Mouse (Mus musculus): ENCODE results near the gene Arid5b. TPM values are rescaled to one million over a fixed set of nuclear protein-coding genes. Genes with fewer than 3 reads are reported as not detected.

The Arid5b gene
- polyA plus RNA-seq, 1 experiment from 2014 or later = 44.2 TPM

- Histone ChIP-seq H3K4me1 (peaks cover 7% of the 10 kb centered on the region), H3K27ac (no peak overlapping the region), H3K9me3 (no peaks in the 10 kb centered on the region), H3K36me3 (peaks cover 38% of the 10 kb centered on the region), H3K9ac (no peak overlapping the region), H3K4me2 (replicated peaks) (no peak overlapping the region), H3K4me3 (no peak overlapping the region), H3K27me3 (no peaks in the 10 kb centered on the region)
- WGBS = 76% methylated on average over 11 of the region's 11 CpGs
- no peak for ATAC-seq (ENCODE audit: low FRiP score, low read depth)
These were observed 75.2 kb downstream of the Arid5b start for GRCm38 (mm10) chr10:68203322-68203721.

- 86% methylated on average over 5 of the region's 5 CpGs for WGBS
- H3K4me1 ChIP-seq = no peaks in the 10 kb centered on the region
- H3K27ac ChIP-seq = no peak overlapping the region
- H3K27me3 ChIP-seq = no peaks in the 10 kb centered on the region
- H3K9ac ChIP-seq = no peak overlapping the region
- H3K9me3 ChIP-seq = no peaks in the 10 kb centered on the region
- H3K4me2 ChIP-seq (replicated peaks) = no peak overlapping the region
- ATAC-seq (ENCODE audit: low FRiP score, low read depth) = no peak
- no peak overlapping the region for H3K4me3 ChIP-seq
- H3K36me3 ChIP-seq = peaks cover 41% of the 10 kb centered on the region
These were observed 79.1 kb downstream of the Arid5b start for GRCm38 (mm10) chr10:68199440-68199839.

- Histone ChIP-seq H3K4me3 (no peak overlapping the region), H3K27ac (no peak overlapping the region), H3K36me3 (peaks cover 20% of the 10 kb centered on the region), H3K4me1 (peaks cover 28% of the 10 kb centered on the region), H3K9ac (no peak overlapping the region), H3K9me3 (no peaks in the 10 kb centered on the region), H3K27me3 (no peaks in the 10 kb centered on the region), H3K4me2 (replicated peaks) (no peak overlapping the region)
- 82% methylated on average over 9 of the region's 9 CpGs for WGBS
- no peak for ATAC-seq (ENCODE audit: low FRiP score, low read depth)
These were observed 82.2 kb downstream of the Arid5b start for GRCm38 (mm10) chr10:68196324-68196723.

- ATAC-seq (ENCODE audit: low FRiP score, low read depth) = no peak
- 34% methylated on average over 3 of the region's 3 CpGs for WGBS
- H3K4me2 ChIP-seq (replicated peaks) = no peak overlapping the region
- H3K9me3 ChIP-seq = no peaks in the 10 kb centered on the region
- peak overlapping the region; percentile 63; the same call in 1 of the 2 replicates for H3K27ac ChIP-seq
- no peak overlapping the region for H3K4me3 ChIP-seq
- H3K27me3 ChIP-seq = no peaks in the 10 kb centered on the region
- H3K36me3 ChIP-seq = peaks cover 8% of the 10 kb centered on the region
- H3K4me1 ChIP-seq = peaks cover 41% of the 10 kb centered on the region
- H3K9ac ChIP-seq = no peak overlapping the region
These were observed 85.0 kb downstream of the Arid5b start for GRCm38 (mm10) chr10:68193561-68193960.

- no peaks in the 10 kb centered on the region for H3K9me3 ChIP-seq
- no peak overlapping the region for H3K9ac ChIP-seq
- H3K4me2 ChIP-seq (replicated peaks) = peak overlapping the region; percentile 12
- no peaks in the 10 kb centered on the region for H3K27me3 ChIP-seq
- ATAC-seq (ENCODE audit: low FRiP score, low read depth) = peak; percentile 81
- H3K4me1 ChIP-seq = peaks cover 41% of the 10 kb centered on the region
- H3K27ac ChIP-seq = peak overlapping the region; percentile 44
- 14% methylated on average over 3 of the region's 3 CpGs for WGBS
- H3K36me3 ChIP-seq = peaks cover 4% of the 10 kb centered on the region; the same call in 1 of the 2 replicates
- H3K4me3 ChIP-seq = no peak overlapping the region
These were observed 85.7 kb downstream of the Arid5b start for GRCm38 (mm10) chr10:68192824-68193255.

- H3K9ac ChIP-seq = no peak overlapping the region
- no peaks in the 10 kb centered on the region for H3K27me3 ChIP-seq
- ATAC-seq (ENCODE audit: low FRiP score, low read depth) = no peak
- H3K4me2 ChIP-seq (replicated peaks) = peak overlapping the region; percentile 42
- 0 out of 2 replicates have a peak overlapping the region, but pooled peaks have one; percentile 1 for H3K4me3 ChIP-seq
- peaks cover 41% of the 10 kb centered on the region for H3K4me1 ChIP-seq
- no peaks in the 10 kb centered on the region for H3K9me3 ChIP-seq
- peaks cover 13% of the 10 kb centered on the region for H3K36me3 ChIP-seq
- H3K27ac ChIP-seq = peak overlapping the region; percentile 16; the same call in 1 of the 2 replicates
- 14% methylated on average over 13 of the region's 13 CpGs for WGBS
These were observed 86.7 kb downstream of the Arid5b start for GRCm38 (mm10) chr10:68191691-68192380.

GRCm38 (mm10) chr10:68191146-68191545, 87.4 kb downstream of the Arid5b start:
- Histone ChIP-seq H3K27me3 (no peaks in the 10 kb centered on the region), H3K4me3 (no peak overlapping the region), H3K27ac (no peak overlapping the region; the same call in 1 of the 2 replicates), H3K9me3 (no peaks in the 10 kb centered on the region), H3K4me1 (peaks cover 41% of the 10 kb centered on the region), H3K9ac (no peak overlapping the region), H3K4me2 (replicated peaks) (peak overlapping the region; percentile 42), H3K36me3 (peaks cover 18% of the 10 kb centered on the region)
- no peak; the same call in 1 of the 2 replicates for ATAC-seq (ENCODE audit: low FRiP score, low read depth)
- WGBS = 42% methylated on average over 4 of the region's 8 CpGs

- H3K9ac ChIP-seq = no peak overlapping the region
- no peak overlapping the region for H3K4me3 ChIP-seq
- H3K4me1 ChIP-seq = peaks cover 41% of the 10 kb centered on the region
- no peaks in the 10 kb centered on the region for H3K9me3 ChIP-seq
- WGBS = 52% methylated on average over 3 of the region's 3 CpGs
- peaks cover 27% of the 10 kb centered on the region for H3K36me3 ChIP-seq
- no peak for ATAC-seq (ENCODE audit: low FRiP score, low read depth)
- H3K4me2 ChIP-seq (replicated peaks) = peak overlapping the region; percentile 5
- no peaks in the 10 kb centered on the region for H3K27me3 ChIP-seq
- no peak overlapping the region for H3K27ac ChIP-seq
These were observed 88.7 kb downstream of the Arid5b start for GRCm38 (mm10) chr10:68189847-68190246.

- Histone ChIP-seq H3K36me3 (peaks cover 31% of the 10 kb centered on the region), H3K27ac (no peak overlapping the region), H3K9ac (no peak overlapping the region), H3K4me1 (peaks cover 31% of the 10 kb centered on the region), H3K4me3 (no peak overlapping the region), H3K4me2 (replicated peaks) (no peak overlapping the region), H3K9me3 (no peaks in the 10 kb centered on the region), H3K27me3 (no peaks in the 10 kb centered on the region)
- ATAC-seq (ENCODE audit: low FRiP score, low read depth) = no peak
- WGBS = 83% methylated on average over 7 of the region's 7 CpGs
These were observed 95.4 kb downstream of the Arid5b start for GRCm38 (mm10) chr10:68183096-68183495.

- Histone ChIP-seq H3K4me2 (replicated peaks) (no peak overlapping the region), H3K27me3 (no peaks in the 10 kb centered on the region), H3K4me1 (peaks cover 39% of the 10 kb centered on the region), H3K27ac (no peak overlapping the region), H3K4me3 (no peak overlapping the region), H3K9me3 (no peaks in the 10 kb centered on the region), H3K36me3 (peaks cover 25% of the 10 kb centered on the region), H3K9ac (no peak overlapping the region)
- ATAC-seq (ENCODE audit: low FRiP score, low read depth) = no peak
- 57% methylated on average over 6 of the region's 6 CpGs for WGBS
These were observed 96.3 kb downstream of the Arid5b start for GRCm38 (mm10) chr10:68182266-68182665.

GRCm38 (mm10) chr10:68181156-68181555, 97.4 kb downstream of the Arid5b start:
- H3K4me1 ChIP-seq = peaks cover 47% of the 10 kb centered on the region
- ATAC-seq (ENCODE audit: low FRiP score, low read depth) = no peak
- no peak overlapping the region for H3K27ac ChIP-seq
- no peaks in the 10 kb centered on the region for H3K9me3 ChIP-seq
- no peak overlapping the region for H3K9ac ChIP-seq
- 88% methylated on average over 10 of the region's 10 CpGs for WGBS
- H3K27me3 ChIP-seq = no peaks in the 10 kb centered on the region
- no peak overlapping the region for H3K4me2 ChIP-seq (replicated peaks)
- peaks cover 16% of the 10 kb centered on the region for H3K36me3 ChIP-seq
- no peak overlapping the region for H3K4me3 ChIP-seq

- ATAC-seq (ENCODE audit: low FRiP score, low read depth) = no peak
These were observed 97.8 kb downstream of the Arid5b start for GRCm38 (mm10) chr10:68180721-68181120.

GRCm38 (mm10) chr10:68180151-68180550, 98.4 kb downstream of the Arid5b start:
- WGBS = 72% methylated on average over 4 of the region's 4 CpGs
- H3K27me3 ChIP-seq = no peaks in the 10 kb centered on the region
- no peak overlapping the region for H3K27ac ChIP-seq
- H3K9ac ChIP-seq = no peak overlapping the region
- H3K4me3 ChIP-seq = no peak overlapping the region
- H3K4me1 ChIP-seq = peaks cover 51% of the 10 kb centered on the region
- ATAC-seq (ENCODE audit: low FRiP score, low read depth) = no peak
- H3K36me3 ChIP-seq = peaks cover 17% of the 10 kb centered on the region
- H3K9me3 ChIP-seq = no peaks in the 10 kb centered on the region
- no peak overlapping the region for H3K4me2 ChIP-seq (replicated peaks)

More at GRCm38 (mm10) chr10:68180721-68181120, 97.8 kb downstream of the Arid5b start:
- WGBS = 93% methylated on average over 7 of the region's 7 CpGs
- H3K9me3 ChIP-seq = no peaks in the 10 kb centered on the region
- H3K4me3 ChIP-seq = no peak overlapping the region
- H3K36me3 ChIP-seq = peaks cover 16% of the 10 kb centered on the region
- no peak overlapping the region for H3K27ac ChIP-seq
- no peak overlapping the region for H3K9ac ChIP-seq
- no peak overlapping the region for H3K4me2 ChIP-seq (replicated peaks)
- peaks cover 51% of the 10 kb centered on the region for H3K4me1 ChIP-seq
- H3K27me3 ChIP-seq = no peaks in the 10 kb centered on the region

Data from limb, embryonic 13.5 days (tissue).